Mouse (Mus musculus): ENCODE results near the gene Pex10. TPM values are rescaled to one million over a fixed set of nuclear protein-coding genes. Genes with fewer than 3 reads are reported as not detected.

Gene Pex10
- polyA plus RNA-seq, 1 experiment from 2014 or later: 23.3 TPM

- WGBS: 90% methylated on average over 7 of the region's 7 CpGs
- peaks cover 37% of the 10 kb centered on the region for H3K36me3 ChIP-seq
- H3K4me2 ChIP-seq (replicated peaks): peak overlapping the region; percentile 98; the same call in 1 of the 2 replicates
- no peak overlapping the region for H3K4me3 ChIP-seq
- no peaks in the 10 kb centered on the region for H3K27me3 ChIP-seq
- no peaks in the 10 kb centered on the region for H3K9me3 ChIP-seq
- ATAC-seq (ENCODE audit: insufficient number of reproducible peaks, insufficient read depth, low FRiP score, low TSS enrichment): no peak
- no peak overlapping the region for H3K9ac ChIP-seq
- no peak overlapping the region for H3K27ac ChIP-seq
- peaks cover 20% of the 10 kb centered on the region for H3K4me1 ChIP-seq
Measured at GRCm38 (mm10) chr4:155084351-155084750, 17.5 kb downstream of the Pex10 start.

- ATAC-seq (ENCODE audit: insufficient number of reproducible peaks, insufficient read depth, low FRiP score, low TSS enrichment): peak; percentile 41
- no peaks in the 10 kb centered on the region for H3K9me3 ChIP-seq
- H3K27me3 ChIP-seq: no peaks in the 10 kb centered on the region
- peaks cover 29% of the 10 kb centered on the region for H3K36me3 ChIP-seq
- peak overlapping the region; percentile 93 for H3K27ac ChIP-seq
- peaks cover 20% of the 10 kb centered on the region for H3K4me1 ChIP-seq
- H3K4me2 ChIP-seq (replicated peaks): peak overlapping the region; percentile 98
- H3K9ac ChIP-seq: peak overlapping the region; percentile 95
- peak overlapping the region; percentile 98 for H3K4me3 ChIP-seq
- WGBS: 6% methylated on average over 33 of the region's 35 CpGs
Measured at GRCm38 (mm10) chr4:155085206-155086107, 18.6 kb downstream of the Pex10 start.

GRCm38 (mm10) chr4:155086108-155087024 lies 19.6 kb downstream of the Pex10 start, which contains the start of the genes Rer1 and Morn1:
Gene Rer1 (minus strand): TSS chr4:155086382.
Gene Morn1 (plus strand): TSS chr4:155086577.
- Histone ChIP-seq H3K4me3 (peak within 1 kb of the TSS; percentile 98), H3K4me2 (replicated peaks) (peak within 1 kb of the TSS; percentile 98), H3K36me3 (peaks cover 28% of the 10 kb centered on the region), H3K9me3 (no peaks in the 10 kb centered on the region), H3K9ac (peak within 1 kb of the TSS; percentile 95), H3K27ac (peak within 1 kb of the TSS; percentile 93), H3K4me1 (peaks cover 20% of the 10 kb centered on the region), H3K27me3 (no peaks in the 10 kb centered on the region)
- WGBS: under 1% methylated on average over 83 of the region's 85 CpGs
- peak; percentile 93 for ATAC-seq (ENCODE audit: insufficient number of reproducible peaks, insufficient read depth, low FRiP score, low TSS enrichment)

GRCm38 (mm10) chr4:155089241-155089640 lies 22.4 kb downstream of the Pex10 start:
- H3K9ac ChIP-seq: no peak overlapping the region
- peaks cover 13% of the 10 kb centered on the region for H3K36me3 ChIP-seq
- H3K4me2 ChIP-seq (replicated peaks): no peak overlapping the region
- no peaks in the 10 kb centered on the region for H3K9me3 ChIP-seq
- peaks cover 20% of the 10 kb centered on the region for H3K4me1 ChIP-seq
- 91% methylated on average over 5 of the region's 5 CpGs for WGBS
- H3K4me3 ChIP-seq: no peak overlapping the region
- H3K27ac ChIP-seq: no peak overlapping the region
- no peak for ATAC-seq (ENCODE audit: insufficient number of reproducible peaks, insufficient read depth, low FRiP score, low TSS enrichment)
- no peaks in the 10 kb centered on the region for H3K27me3 ChIP-seq

- no peak overlapping the region for H3K27ac ChIP-seq
- no peak for ATAC-seq (ENCODE audit: insufficient number of reproducible peaks, insufficient read depth, low FRiP score, low TSS enrichment)
- H3K4me1 ChIP-seq: peaks cover 11% of the 10 kb centered on the region
- H3K4me3 ChIP-seq: no peak overlapping the region
- no peaks in the 10 kb centered on the region for H3K9me3 ChIP-seq
- no peak overlapping the region for H3K9ac ChIP-seq
- 94% methylated on average over 4 of the region's 4 CpGs for WGBS
- no peak overlapping the region for H3K4me2 ChIP-seq (replicated peaks)
- H3K36me3 ChIP-seq: peaks cover 13% of the 10 kb centered on the region
- H3K27me3 ChIP-seq: no peaks in the 10 kb centered on the region
Measured at GRCm38 (mm10) chr4:155090147-155090546, 23.3 kb downstream of the Pex10 start.

- H3K4me3 ChIP-seq: no peak overlapping the region
- H3K27me3 ChIP-seq: no peaks in the 10 kb centered on the region
- ATAC-seq (ENCODE audit: insufficient number of reproducible peaks, insufficient read depth, low FRiP score, low TSS enrichment): no peak
- H3K4me1 ChIP-seq: peaks cover 13% of the 10 kb centered on the region
- no peak overlapping the region for H3K4me2 ChIP-seq (replicated peaks)
- 89% methylated on average over 13 of the region's 13 CpGs for WGBS
- no peaks in the 10 kb centered on the region for H3K9me3 ChIP-seq
- H3K36me3 ChIP-seq: peaks cover 13% of the 10 kb centered on the region
- H3K27ac ChIP-seq: no peak overlapping the region
- H3K9ac ChIP-seq: no peak overlapping the region
Measured at GRCm38 (mm10) chr4:155090688-155091449, 24.1 kb downstream of the Pex10 start.

- Histone ChIP-seq H3K27me3 (no peaks in the 10 kb centered on the region), H3K4me3 (no peak overlapping the region), H3K9me3 (no peaks in the 10 kb centered on the region), H3K4me1 (peaks cover 4% of the 10 kb centered on the region; the same call in 1 of the 2 replicates), H3K9ac (no peak overlapping the region), H3K27ac (no peak overlapping the region), H3K36me3 (peaks cover 13% of the 10 kb centered on the region), H3K4me2 (replicated peaks) (no peak overlapping the region)
- ATAC-seq (ENCODE audit: insufficient number of reproducible peaks, insufficient read depth, low FRiP score, low TSS enrichment): no peak
- 89% methylated on average over 19 of the region's 19 CpGs for WGBS
Measured at GRCm38 (mm10) chr4:155092718-155093430, 26.1 kb downstream of the Pex10 start.

GRCm38 (mm10) chr4:155093431-155094149 lies 26.8 kb downstream of the Pex10 start:
- ATAC-seq (ENCODE audit: insufficient number of reproducible peaks, insufficient read depth, low FRiP score, low TSS enrichment): no peak
- H3K27me3 ChIP-seq: no peaks in the 10 kb centered on the region
- no peak overlapping the region for H3K9ac ChIP-seq
- no peak overlapping the region for H3K27ac ChIP-seq
- no peak overlapping the region for H3K4me3 ChIP-seq
- H3K4me1 ChIP-seq: peaks cover 4% of the 10 kb centered on the region; the same call in 1 of the 2 replicates
- no peak overlapping the region for H3K4me2 ChIP-seq (replicated peaks)
- peaks cover 13% of the 10 kb centered on the region for H3K36me3 ChIP-seq
- WGBS: 77% methylated on average over 7 of the region's 7 CpGs
- no peaks in the 10 kb centered on the region for H3K9me3 ChIP-seq

- Histone ChIP-seq H3K9me3 (no peaks in the 10 kb centered on the region), H3K4me3 (no peak overlapping the region), H3K4me2 (replicated peaks) (no peak overlapping the region), H3K36me3 (peaks cover 6% of the 10 kb centered on the region; the same call in 1 of the 2 replicates), H3K9ac (no peak overlapping the region), H3K27me3 (no peaks in the 10 kb centered on the region), H3K27ac (no peak overlapping the region), H3K4me1 (peaks cover 4% of the 10 kb centered on the region; the same call in 1 of the 2 replicates)
- peak; percentile 22; the same call in 1 of the 2 replicates for ATAC-seq (ENCODE audit: insufficient number of reproducible peaks, insufficient read depth, low FRiP score, low TSS enrichment)
- 62% methylated on average over 3 of the region's 3 CpGs for WGBS
Measured at GRCm38 (mm10) chr4:155094565-155094964, 27.7 kb downstream of the Pex10 start.

All from embryonic facial prominence, embryonic 12.5 days (tissue).